Mouse (Mus musculus): Measurements from ENCODE around the gene Mbnl2. TPM values are rescaled to one million over a fixed set of nuclear protein-coding genes. Genes with fewer than 3 reads are reported as not detected.
A peak's percentile ranks its signal among the peaks of the same experiment; 100 is the strongest.

Gene Mbnl2
- polyA plus RNA-seq, 1 experiment from 2014 or later = 23.1 TPM

DNA sequence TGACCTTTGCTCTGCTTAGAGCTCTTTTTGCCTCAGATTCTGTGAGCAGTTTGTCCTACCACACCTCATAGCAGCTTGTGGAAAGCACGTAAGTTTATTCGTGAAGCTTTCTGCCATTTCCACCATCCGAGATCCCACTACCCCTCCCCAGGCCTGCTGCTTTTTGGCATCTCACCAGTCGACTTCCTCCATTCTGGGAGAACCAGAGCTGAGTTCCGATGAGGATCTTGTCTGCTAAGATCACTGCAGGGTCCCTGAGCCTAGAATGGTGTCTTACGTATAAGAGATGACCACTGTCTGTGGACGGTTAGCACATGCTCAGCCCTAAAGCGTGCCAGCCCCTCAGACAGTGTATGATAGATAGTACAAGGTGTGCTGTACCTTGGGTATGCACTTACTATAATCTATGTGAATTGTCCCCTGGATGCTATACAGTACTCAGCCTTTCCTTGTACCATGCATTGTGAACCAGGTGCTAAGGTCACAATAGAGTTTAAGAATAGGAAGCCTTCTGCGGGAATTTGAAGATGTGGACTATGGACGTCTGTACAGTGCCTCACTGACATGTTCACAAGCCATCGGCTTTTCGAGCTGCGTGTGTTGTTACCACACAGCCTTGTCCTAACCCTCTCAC is 55.5 kb downstream of the Mbnl2 start:
- H3K9ac ChIP-seq (replicated peaks; ENCODE audit: low read depth, low read length) = no peak overlapping the region
- no peak for ATAC-seq
- H3K4me3 ChIP-seq (replicated peaks; ENCODE audit: low read length) = no peak overlapping the region
- H3K27ac ChIP-seq (ENCODE audit: low read length) = no peak overlapping the region
- 84% methylated on average over 13 of the region's 13 CpGs for WGBS
- peaks cover 6% of the 10 kb centered on the region; the same call in 1 of the 2 replicates for H3K4me1 ChIP-seq (replicated peaks; ENCODE audit: control insufficient read depth, insufficient read depth, low read length)
- H3K9me3 ChIP-seq (ENCODE audit: control insufficient read depth, low read length) = no peaks in the 10 kb centered on the region
- no peaks in the 10 kb centered on the region for H3K36me3 ChIP-seq (ENCODE audit: control insufficient read depth, insufficient read depth)
- no peaks in the 10 kb centered on the region for H3K27me3 ChIP-seq (replicated peaks; ENCODE audit: control insufficient read depth, insufficient read depth, low read length)
- peak overlapping the region; percentile 14; the same call in 1 of the 2 replicates for H3K4me2 ChIP-seq (ENCODE audit: low read length)

DNA sequence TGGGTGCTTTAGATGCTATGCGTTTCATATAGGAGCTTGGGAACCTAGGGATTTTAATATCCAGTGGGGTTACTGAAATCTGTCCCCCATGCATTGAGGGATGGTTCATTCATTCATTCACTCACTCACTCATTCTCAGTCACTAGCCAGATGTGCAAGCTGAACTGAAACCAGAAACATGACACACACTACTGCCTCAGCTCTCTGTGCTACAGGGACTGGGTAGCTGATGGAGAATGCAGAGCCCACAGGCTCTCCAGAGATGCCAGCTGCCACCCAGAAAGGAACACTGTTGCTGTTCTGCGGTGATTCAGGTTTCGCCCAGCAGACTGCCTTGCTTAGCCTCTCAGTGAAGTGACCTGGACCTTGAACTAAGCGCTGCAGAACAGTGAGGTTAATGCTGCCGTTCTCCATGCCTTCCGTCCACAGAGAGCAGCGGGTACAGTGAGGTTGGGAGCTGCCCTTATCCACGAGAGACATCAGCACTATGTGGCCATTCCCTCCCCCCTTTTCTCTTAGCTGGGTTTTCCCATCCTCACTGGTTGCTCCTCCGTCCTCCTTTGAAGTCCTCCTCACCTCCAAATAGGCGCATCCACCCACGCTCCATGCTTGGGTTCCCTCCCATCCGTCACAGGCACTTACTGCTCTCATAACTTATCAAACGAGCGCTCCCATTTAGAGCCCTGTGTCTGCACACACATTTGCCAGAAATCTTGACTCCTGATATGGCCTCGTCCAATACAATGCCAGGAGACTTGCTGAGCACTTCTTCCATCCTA is 58.2 kb downstream of the Mbnl2 start:
- no peak for ATAC-seq
- H3K4me1 ChIP-seq (replicated peaks; ENCODE audit: control insufficient read depth, insufficient read depth, low read length) = peaks cover 16% of the 10 kb centered on the region
- H3K9me3 ChIP-seq (ENCODE audit: control insufficient read depth, low read length) = no peaks in the 10 kb centered on the region
- H3K9ac ChIP-seq (replicated peaks; ENCODE audit: low read depth, low read length) = no peak overlapping the region
- no peaks in the 10 kb centered on the region for H3K36me3 ChIP-seq (ENCODE audit: control insufficient read depth, insufficient read depth)
- H3K4me2 ChIP-seq (ENCODE audit: low read length) = no peak overlapping the region
- no peaks in the 10 kb centered on the region for H3K27me3 ChIP-seq (replicated peaks; ENCODE audit: control insufficient read depth, insufficient read depth, low read length)
- H3K4me3 ChIP-seq (replicated peaks; ENCODE audit: low read length) = no peak overlapping the region
- H3K27ac ChIP-seq (ENCODE audit: low read length) = no peak overlapping the region
- 88% methylated on average over 15 of the region's 15 CpGs for WGBS

DNA sequence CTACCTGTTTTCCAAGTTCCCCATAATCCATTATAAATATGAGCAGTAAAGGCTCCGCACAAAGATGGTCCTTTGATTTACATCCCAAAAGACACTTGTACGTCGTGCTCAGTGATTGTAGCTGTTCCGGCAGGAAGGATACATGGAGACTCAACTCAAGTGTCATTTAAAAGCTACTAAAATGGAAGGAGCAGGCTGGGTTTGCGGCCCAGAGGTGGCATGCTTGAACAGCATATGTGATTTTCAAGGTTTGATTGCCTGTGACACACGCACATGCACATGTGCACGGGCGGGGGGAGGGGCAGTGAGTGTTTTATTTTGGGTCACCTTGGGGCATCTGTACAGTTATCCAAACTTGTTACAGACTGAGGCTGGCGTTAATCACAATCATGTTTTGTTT is 59.9 kb downstream of the Mbnl2 start:
- Histone ChIP-seq H3K4me2 (ENCODE audit: low read length) (no peak overlapping the region), H3K4me3 (replicated peaks; ENCODE audit: low read length) (no peak overlapping the region), H3K9ac (replicated peaks; ENCODE audit: low read depth, low read length) (no peak overlapping the region), H3K9me3 (ENCODE audit: control insufficient read depth, low read length) (no peaks in the 10 kb centered on the region), H3K36me3 (ENCODE audit: control insufficient read depth, insufficient read depth) (no peaks in the 10 kb centered on the region), H3K27me3 (replicated peaks; ENCODE audit: control insufficient read depth, insufficient read depth, low read length) (no peaks in the 10 kb centered on the region), H3K4me1 (replicated peaks; ENCODE audit: control insufficient read depth, insufficient read depth, low read length) (peaks cover 13% of the 10 kb centered on the region), H3K27ac (ENCODE audit: low read length) (no peak overlapping the region)
- WGBS = 89% methylated on average over 9 of the region's 9 CpGs
- ATAC-seq = no peak

- no peaks in the 10 kb centered on the region for H3K9me3 ChIP-seq (ENCODE audit: control insufficient read depth, low read length)
- peaks cover 10% of the 10 kb centered on the region for H3K4me1 ChIP-seq (replicated peaks; ENCODE audit: control insufficient read depth, insufficient read depth, low read length)
- no peak overlapping the region for H3K4me2 ChIP-seq (ENCODE audit: low read length)
- WGBS = 59% methylated on average over 6 of the region's 6 CpGs
- no peak overlapping the region for H3K27ac ChIP-seq (ENCODE audit: low read length)
- H3K27me3 ChIP-seq (replicated peaks; ENCODE audit: control insufficient read depth, insufficient read depth, low read length) = no peaks in the 10 kb centered on the region
- no peaks in the 10 kb centered on the region for H3K36me3 ChIP-seq (ENCODE audit: control insufficient read depth, insufficient read depth)
- no peak for ATAC-seq
- H3K9ac ChIP-seq (replicated peaks; ENCODE audit: low read depth, low read length) = no peak overlapping the region
- H3K4me3 ChIP-seq (replicated peaks; ENCODE audit: low read length) = no peak overlapping the region
Observed at GRCm38 (mm10) chr14:120335871-120336270, 60.4 kb downstream of the Mbnl2 start.

DNA sequence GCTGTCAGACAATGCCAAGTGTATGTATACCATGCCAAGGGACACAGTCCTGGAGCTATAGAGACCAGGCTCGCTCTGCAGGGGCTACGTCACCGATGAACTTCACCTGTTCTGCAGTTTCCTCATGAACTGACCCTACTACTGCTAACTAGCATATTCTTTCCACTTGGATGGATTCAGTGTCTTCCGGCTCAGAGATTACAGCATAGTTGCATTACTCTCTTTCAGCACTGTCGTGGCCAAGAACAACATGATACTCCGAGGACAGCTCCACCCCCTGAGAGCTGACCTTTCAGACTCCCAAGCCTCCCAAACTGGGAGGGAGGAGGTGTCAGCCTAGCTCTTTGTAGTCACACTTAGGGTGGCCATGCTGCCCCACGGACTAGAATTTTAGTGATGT is 60.9 kb downstream of the Mbnl2 start:
- Histone ChIP-seq H3K27ac (ENCODE audit: low read length) (no peak overlapping the region), H3K36me3 (ENCODE audit: control insufficient read depth, insufficient read depth) (no peaks in the 10 kb centered on the region), H3K27me3 (replicated peaks; ENCODE audit: control insufficient read depth, insufficient read depth, low read length) (no peaks in the 10 kb centered on the region), H3K4me2 (ENCODE audit: low read length) (no peak overlapping the region), H3K9me3 (ENCODE audit: control insufficient read depth, low read length) (no peaks in the 10 kb centered on the region), H3K4me1 (replicated peaks; ENCODE audit: control insufficient read depth, insufficient read depth, low read length) (peaks cover 10% of the 10 kb centered on the region), H3K4me3 (replicated peaks; ENCODE audit: low read length) (no peak overlapping the region), H3K9ac (replicated peaks; ENCODE audit: low read depth, low read length) (no peak overlapping the region)
- ATAC-seq = no peak
- whole genome bisulfite sequencing = 34% methylated on average over 7 of the region's 7 CpGs

DNA sequence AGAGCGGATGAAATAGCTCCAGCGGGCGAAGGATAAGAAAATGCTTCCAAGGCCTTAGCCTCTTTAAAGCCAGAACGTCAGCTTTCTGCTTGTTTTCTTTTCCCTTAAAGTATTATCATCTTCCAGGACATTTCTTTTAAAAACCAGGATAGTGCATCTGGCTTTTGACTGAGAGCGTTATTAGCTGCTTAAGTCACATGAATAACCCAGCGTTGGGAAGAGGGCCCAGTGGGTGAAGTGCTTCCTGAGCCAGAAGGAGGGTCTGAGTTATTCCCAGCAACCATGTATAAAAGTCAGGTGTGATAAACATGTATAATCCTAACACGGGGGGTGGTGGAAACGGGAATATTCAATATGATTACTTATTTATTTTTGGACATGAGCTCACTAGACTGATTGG is 61.4 kb downstream of the Mbnl2 start:
- no peak overlapping the region for H3K4me3 ChIP-seq (replicated peaks; ENCODE audit: low read length)
- H3K27ac ChIP-seq (ENCODE audit: low read length) = no peak overlapping the region
- 75% methylated on average over 8 of the region's 8 CpGs for WGBS
- no peak overlapping the region for H3K9ac ChIP-seq (replicated peaks; ENCODE audit: low read depth, low read length)
- no peaks in the 10 kb centered on the region for H3K36me3 ChIP-seq (ENCODE audit: control insufficient read depth, insufficient read depth)
- no peak overlapping the region for H3K4me2 ChIP-seq (ENCODE audit: low read length)
- ATAC-seq = no peak
- H3K4me1 ChIP-seq (replicated peaks; ENCODE audit: control insufficient read depth, insufficient read depth, low read length) = peaks cover 10% of the 10 kb centered on the region
- no peaks in the 10 kb centered on the region for H3K9me3 ChIP-seq (ENCODE audit: control insufficient read depth, low read length)
- H3K27me3 ChIP-seq (replicated peaks; ENCODE audit: control insufficient read depth, insufficient read depth, low read length) = no peaks in the 10 kb centered on the region

GRCm38 (mm10) chr14:120337731-120338462 is 62.4 kb downstream of the Mbnl2 start:
- no peak overlapping the region for H3K4me2 ChIP-seq (ENCODE audit: low read length)
- no peak overlapping the region for H3K4me3 ChIP-seq (replicated peaks; ENCODE audit: low read length)
- H3K27ac ChIP-seq (ENCODE audit: low read length) = no peak overlapping the region
- 41% methylated on average over 7 of the region's 7 CpGs for WGBS
- H3K27me3 ChIP-seq (replicated peaks; ENCODE audit: control insufficient read depth, insufficient read depth, low read length) = no peaks in the 10 kb centered on the region
- H3K36me3 ChIP-seq (ENCODE audit: control insufficient read depth, insufficient read depth) = no peaks in the 10 kb centered on the region
- H3K9me3 ChIP-seq (ENCODE audit: control insufficient read depth, low read length) = no peaks in the 10 kb centered on the region
- no peak for ATAC-seq
- H3K9ac ChIP-seq (replicated peaks; ENCODE audit: low read depth, low read length) = no peak overlapping the region
- H3K4me1 ChIP-seq (replicated peaks; ENCODE audit: control insufficient read depth, insufficient read depth, low read length) = peaks cover 10% of the 10 kb centered on the region

DNA sequence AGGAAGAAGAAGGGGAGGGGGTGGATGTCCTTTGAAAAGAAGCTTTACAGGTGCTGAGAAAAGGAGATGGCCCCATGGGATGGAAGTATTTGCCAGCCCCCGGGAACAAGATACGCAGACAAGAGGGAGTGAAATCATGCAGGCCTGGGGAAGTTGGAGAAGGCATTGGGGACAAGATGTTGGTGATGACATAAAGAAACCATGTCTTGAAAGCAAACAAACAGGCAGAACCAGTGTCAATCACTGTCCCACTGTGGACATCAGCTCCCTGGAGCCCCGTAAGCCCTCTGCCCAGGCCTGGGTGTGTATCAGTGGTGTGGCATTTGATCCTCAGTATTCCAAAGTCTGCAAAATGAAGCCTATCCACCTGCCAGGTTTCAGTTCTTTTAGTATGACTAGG is 63.2 kb downstream of the Mbnl2 start:
- no peak overlapping the region for H3K4me3 ChIP-seq (replicated peaks; ENCODE audit: low read length)
- whole genome bisulfite sequencing = 87% methylated on average over 3 of the region's 3 CpGs
- no peaks in the 10 kb centered on the region for H3K27me3 ChIP-seq (replicated peaks; ENCODE audit: control insufficient read depth, insufficient read depth, low read length)
- H3K4me1 ChIP-seq (replicated peaks; ENCODE audit: control insufficient read depth, insufficient read depth, low read length) = peaks cover 10% of the 10 kb centered on the region
- H3K4me2 ChIP-seq (ENCODE audit: low read length) = no peak overlapping the region
- no peak overlapping the region for H3K27ac ChIP-seq (ENCODE audit: low read length)
- ATAC-seq = no peak
- no peaks in the 10 kb centered on the region for H3K36me3 ChIP-seq (ENCODE audit: control insufficient read depth, insufficient read depth)
- H3K9ac ChIP-seq (replicated peaks; ENCODE audit: low read depth, low read length) = no peak overlapping the region
- H3K9me3 ChIP-seq (ENCODE audit: control insufficient read depth, low read length) = no peaks in the 10 kb centered on the region

DNA sequence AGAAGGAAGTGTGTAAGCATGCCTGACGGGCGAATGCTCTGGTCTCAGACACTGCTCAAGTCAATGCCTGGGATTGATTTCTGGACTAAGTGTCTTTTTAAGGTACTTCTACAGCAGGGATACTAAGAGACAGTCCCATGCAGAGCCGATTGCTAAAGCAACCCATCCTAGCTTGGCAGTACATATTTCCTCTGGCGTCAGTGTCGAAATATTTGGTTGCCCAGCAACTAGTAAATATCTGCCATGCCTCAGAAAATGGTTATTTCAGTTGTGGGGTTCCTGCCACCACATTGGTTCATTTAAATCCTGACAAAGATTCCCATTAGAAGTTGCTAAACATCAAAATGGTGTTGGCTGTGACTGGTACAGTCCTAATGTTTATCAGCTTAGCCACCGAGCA is 66.4 kb downstream of the Mbnl2 start:
- Histone ChIP-seq H3K4me3 (replicated peaks; ENCODE audit: low read length) (no peak overlapping the region), H3K4me1 (replicated peaks; ENCODE audit: control insufficient read depth, insufficient read depth, low read length) (peaks cover 6% of the 10 kb centered on the region), H3K9me3 (ENCODE audit: control insufficient read depth, low read length) (peaks cover 5% of the 10 kb centered on the region), H3K27me3 (replicated peaks; ENCODE audit: control insufficient read depth, insufficient read depth, low read length) (no peaks in the 10 kb centered on the region), H3K4me2 (ENCODE audit: low read length) (no peak overlapping the region), H3K27ac (ENCODE audit: low read length) (no peak overlapping the region), H3K36me3 (ENCODE audit: control insufficient read depth, insufficient read depth) (no peaks in the 10 kb centered on the region), H3K9ac (replicated peaks; ENCODE audit: low read depth, low read length) (no peak overlapping the region)
- 85% methylated on average over 6 of the region's 6 CpGs for WGBS
- no peak for ATAC-seq
